Comparison of ENCODE assay signal across 23 mouse cellular contexts in genomic region chr9:61406343-61406742, GRCm38 (mm10). TPM values are rescaled to one million over a fixed set of nuclear protein-coding genes. Genes with fewer than 3 reads are reported as not detected.
A peak's percentile ranks its signal among the peaks of the same experiment; 100 is the strongest.
DNase-seq lines count a peak whose midpoint lies in the region; ATAC-seq and TF ChIP-seq lines count a peak whose summit lies in the region.
"Had no signal": no experiment of that assay in that cellular context is flagged by ENCODE, and none has a peak within 500 bp of the region (broad histone marks: within the 10 kb centered on the region; RNA-seq: fewer than 3 reads in every experiment).

No protein-coding gene starts in this region.

- no peak overlapping the region for H3K9ac ChIP-seq in forebrain, embryonic 12.5 days
- H3K9ac ChIP-seq in forebrain, postnatal 0 days, result no peak overlapping the region
- no peak overlapping the region for H3K9ac ChIP-seq in limb, embryonic 14.5 days (ENCODE audit: low read depth, low read length, severe bottlenecking)
- no peak overlapping the region for H3K9ac ChIP-seq in forebrain, embryonic 14.5 days (ENCODE audit: low read length)
- H3K9ac ChIP-seq in hindbrain, embryonic 16.5 days (ENCODE audit: low read depth, low read length), result no peak overlapping the region
- H3K9ac ChIP-seq: heart, embryonic 15.5 days; intestine, embryonic 15.5 days; limb, embryonic 15.5 days; liver, embryonic 14.5 days; lung, embryonic 15.5 days had no signal

- 0 out of 2 replicates have a peak, but pooled peaks cover 9% of the 10 kb centered on the region for H3K27me3 ChIP-seq in forebrain, embryonic 12.5 days
- H3K27me3 ChIP-seq in forebrain, postnatal 0 days (ENCODE audit: insufficient read depth, low read length), result no peaks in the 10 kb centered on the region
- H3K27me3 ChIP-seq in limb, embryonic 14.5 days (ENCODE audit: control insufficient read depth, insufficient read depth, low read length), result no peaks in the 10 kb centered on the region
- no peaks in the 10 kb centered on the region for H3K27me3 ChIP-seq in limb, embryonic 10.5 days (ENCODE audit: low read depth, poor library complexity, severe bottlenecking)
- H3K27me3 ChIP-seq in forebrain, embryonic 14.5 days (replicated peaks; ENCODE audit: control insufficient read depth, insufficient read depth, low read length), result no peaks in the 10 kb centered on the region
- no peaks in the 10 kb centered on the region for H3K27me3 ChIP-seq in hindbrain, embryonic 16.5 days (replicated peaks; ENCODE audit: control insufficient read depth, insufficient read depth, low read length)
- H3K27me3 ChIP-seq: intestine, embryonic 15.5 days; limb, embryonic 15.5 days; lung, embryonic 15.5 days had no signal

- peaks cover 72% of the 10 kb centered on the region for H3K36me3 ChIP-seq in forebrain, embryonic 12.5 days (replicated peaks)
- peaks cover 48% of the 10 kb centered on the region for H3K36me3 ChIP-seq in forebrain, postnatal 0 days (ENCODE audit: insufficient read depth)
- peaks cover 91% of the 10 kb centered on the region for H3K36me3 ChIP-seq in limb, embryonic 14.5 days (ENCODE audit: control insufficient read depth, insufficient read depth, low read length)
- peaks cover 100% of the 10 kb centered on the region for H3K36me3 ChIP-seq in limb, embryonic 10.5 days
- H3K36me3 ChIP-seq in forebrain, embryonic 14.5 days (ENCODE audit: control insufficient read depth, insufficient read depth, low read length), result peaks cover 63% of the 10 kb centered on the region
- H3K36me3 ChIP-seq in hindbrain, embryonic 16.5 days (ENCODE audit: control insufficient read depth, insufficient read depth, low read length), result peaks cover 38% of the 10 kb centered on the region

- no peak for ATAC-seq in forebrain, embryonic 12.5 days (ENCODE audit: low FRiP score)
- no peak for ATAC-seq in forebrain, postnatal 0 days
- ATAC-seq in limb, embryonic 14.5 days (ENCODE audit: low FRiP score, low read depth), result no peak
- no peak for ATAC-seq in forebrain, embryonic 14.5 days
- ATAC-seq in hindbrain, embryonic 16.5 days, result no peak
- ATAC-seq: intestine, embryonic 15.5 days had no signal

- no peak for TF ChIP-seq POLR2A in limb, embryonic 14.5 days (IDR thresholded peaks at IDR 0.05; ENCODE audit: borderline replicate concordance, extremely low read depth, insufficient read depth, insufficient read length)

- TF ChIP-seq CTCF in forebrain, postnatal 0 days (IDR thresholded peaks at IDR 0.05; ENCODE audit: low read depth), result no peak

- peak overlapping the region; percentile 84; the same call in 1 of the 2 replicates for H3K27ac ChIP-seq in forebrain, embryonic 12.5 days
- H3K27ac ChIP-seq in forebrain, postnatal 0 days (ENCODE audit: low read depth, low read length), result no peak overlapping the region
- H3K27ac ChIP-seq in limb, embryonic 14.5 days (replicated peaks; ENCODE audit: low read depth, low read length), result 0 out of 2 replicates have a peak overlapping the region, but pooled peaks have one; percentile 3
- no peak overlapping the region for H3K27ac ChIP-seq in limb, embryonic 10.5 days
- H3K27ac ChIP-seq in forebrain, embryonic 14.5 days (ENCODE audit: low read depth, low read length), result peak overlapping the region; percentile 87; the same call in 1 of the 2 replicates
- peak overlapping the region; percentile 78 for H3K27ac ChIP-seq in hindbrain, embryonic 16.5 days (ENCODE audit: low read depth, low read length)
- H3K27ac ChIP-seq: heart, embryonic 15.5 days; liver, embryonic 14.5 days; stomach, postnatal 0 days had no signal

- peaks cover 56% of the 10 kb centered on the region for H3K4me1 ChIP-seq in forebrain, embryonic 12.5 days
- H3K4me1 ChIP-seq in forebrain, postnatal 0 days (ENCODE audit: insufficient read depth), result peaks cover 21% of the 10 kb centered on the region
- H3K4me1 ChIP-seq in limb, embryonic 14.5 days (ENCODE audit: control insufficient read depth, insufficient read depth, low read length), result peaks cover 52% of the 10 kb centered on the region
- H3K4me1 ChIP-seq in limb, embryonic 10.5 days, result peaks cover 34% of the 10 kb centered on the region
- peaks cover 50% of the 10 kb centered on the region for H3K4me1 ChIP-seq in forebrain, embryonic 14.5 days (ENCODE audit: control insufficient read depth, insufficient read depth, low read length)
- H3K4me1 ChIP-seq in hindbrain, embryonic 16.5 days (ENCODE audit: control insufficient read depth, insufficient read depth, low read depth, low read length), result peaks cover 51% of the 10 kb centered on the region

- DNase-seq in forebrain, postnatal 0 days, result no peak
- no peak for DNase-seq in limb, embryonic 14.5 days (ENCODE audit: low spot score)
- no peak for DNase-seq in limb, embryonic 10.5 days (ENCODE audit: low spot score)
- DNase-seq in forebrain, embryonic 14.5 days (ENCODE audit: low spot score), result no peak
- no peak for DNase-seq in left cerebral cortex, adult 18-20 months (ENCODE audit: low spot score in 2 of 2)
- DNase-seq: adrenal gland, postnatal 10 days; cerebellum, adult 18-20 months; cerebellum, postnatal 14 days; heart, postnatal 36 days; kidney, adult 9 months; kidney, postnatal 25 days; lung, postnatal 36 days; thymus, adult 2 months; thymus, postnatal 4 days had no signal

- no peak overlapping the region for H3K4me3 ChIP-seq in forebrain, embryonic 12.5 days (replicated peaks)
- no peak overlapping the region for H3K4me3 ChIP-seq in forebrain, postnatal 0 days (ENCODE audit: low read depth, low read length)
- no peak overlapping the region for H3K4me3 ChIP-seq in limb, embryonic 14.5 days (replicated peaks; ENCODE audit: low read length)
- H3K4me3 ChIP-seq in limb, embryonic 10.5 days, result no peak overlapping the region
- no peak overlapping the region for H3K4me3 ChIP-seq in forebrain, embryonic 14.5 days (ENCODE audit: low read depth, low read length)
- no peak overlapping the region for H3K4me3 ChIP-seq in hindbrain, embryonic 16.5 days (ENCODE audit: low read length)
- H3K4me3 ChIP-seq: heart, embryonic 15.5 days; intestine, embryonic 15.5 days; limb, embryonic 15.5 days; lung, embryonic 15.5 days; megakaryocyte, embryonic 14.5 days had no signal

- H3K4me2 ChIP-seq in forebrain, embryonic 12.5 days, result no peak overlapping the region
- H3K4me2 ChIP-seq in forebrain, postnatal 0 days (ENCODE audit: low read depth), result no peak overlapping the region
- H3K4me2 ChIP-seq in limb, embryonic 14.5 days (replicated peaks; ENCODE audit: low read depth, low read length, severe bottlenecking), result no peak overlapping the region
- H3K4me2 ChIP-seq in forebrain, embryonic 14.5 days (ENCODE audit: low read length), result no peak overlapping the region
- H3K4me2 ChIP-seq in hindbrain, embryonic 16.5 days (ENCODE audit: low read length), result no peak overlapping the region
- H3K4me2 ChIP-seq: intestine, embryonic 15.5 days had no signal

- no peaks in the 10 kb centered on the region for H3K9me3 ChIP-seq in forebrain, embryonic 12.5 days
- H3K9me3 ChIP-seq in forebrain, postnatal 0 days (ENCODE audit: low read length), result no peaks in the 10 kb centered on the region
- no peaks in the 10 kb centered on the region for H3K9me3 ChIP-seq in limb, embryonic 14.5 days (ENCODE audit: control insufficient read depth, low read length)
- H3K9me3 ChIP-seq in limb, embryonic 10.5 days (replicated peaks), result no peaks in the 10 kb centered on the region
- no peaks in the 10 kb centered on the region for H3K9me3 ChIP-seq in forebrain, embryonic 14.5 days (replicated peaks; ENCODE audit: control insufficient read depth, low read length)
- no peaks in the 10 kb centered on the region for H3K9me3 ChIP-seq in hindbrain, embryonic 16.5 days (ENCODE audit: control insufficient read depth, low read length)
- H3K9me3 ChIP-seq: heart, embryonic 15.5 days; intestine, embryonic 15.5 days; limb, embryonic 15.5 days; lung, embryonic 15.5 days had no signal

- 44% methylated on average over 1 of the region's 1 CpGs for WGBS in forebrain, embryonic 12.5 days
- WGBS in forebrain, postnatal 0 days, result 65% methylated on average over 1 of the region's 1 CpGs
- WGBS in limb, embryonic 14.5 days, result 100% methylated on average over 1 of the region's 1 CpGs
- 94% methylated on average over 1 of the region's 1 CpGs for WGBS in limb, embryonic 10.5 days
- WGBS in forebrain, embryonic 14.5 days, result 91% methylated on average over 1 of the region's 1 CpGs
- whole genome bisulfite sequencing in hindbrain, embryonic 16.5 days, result 83% methylated on average over 1 of the region's 1 CpGs

RNA-seq across cellular contexts. Expression of gene Tle3, which starts 34.2 kb away (rescaled TPM):
- 55.6 and 56.2 TPM in 2 replicates for polyA plus RNA-seq in forebrain, embryonic 12.5 days (2016; fragmentation: Nextera tagmentation; extraction: Ambion mirVana)
- total RNA-seq in forebrain, postnatal 0 days (2014; rRNA removed), result 63.3 and 66.3 TPM in 2 replicates
- polyA plus RNA-seq in forebrain, postnatal 0 days (2015; fragmentation: Nextera tagmentation; extraction: Ambion mirVana), result 16.3 and 21.1 TPM in 2 replicates
- 113 and 156 TPM in 2 replicates for polyA plus RNA-seq in limb, embryonic 14.5 days (2012; rRNA removed)
- polyA plus RNA-seq in limb, embryonic 14.5 days (2014; fragmentation: Nextera tagmentation; extraction: Ambion mirVana), result 45.1 and 47.3 TPM in 2 replicates
- 53.4 and 55.7 TPM in 2 replicates for polyA plus RNA-seq in limb, embryonic 10.5 days (2016; fragmentation: Nextera tagmentation; extraction: Ambion mirVana)
- 28.1 and 30.1 TPM in 2 replicates for polyA plus RNA-seq in forebrain, embryonic 14.5 days (2014; fragmentation: Nextera tagmentation; extraction: Ambion mirVana)
- 19.5 and 23.0 TPM in 2 replicates for polyA plus RNA-seq in hindbrain, embryonic 16.5 days (2015; fragmentation: Nextera tagmentation; extraction: Ambion mirVana)
- total RNA-seq in left cerebral cortex, adult 18-20 months (2021), result 10 to 100 TPM; 54.3 to 58.3 TPM

Comparison
In these comparisons a context has a peak if more than half of its experiments do, and no peak if none do; other contexts are left out.
1. H3K27ac ChIP-seq: peak in forebrain, embryonic 12.5 days (single experiment), limb, embryonic 14.5 days (single experiment), forebrain, embryonic 14.5 days (single experiment) and hindbrain, embryonic 16.5 days (single experiment); none in forebrain, postnatal 0 days (single experiment) and limb, embryonic 10.5 days (single experiment).